Mouse (Mus musculus): ENCODE measurements around the gene Ripply1. TPM values are rescaled to one million over a fixed set of nuclear protein-coding genes. Genes with fewer than 3 reads are reported as not detected.

Gene Ripply1
- polyA plus RNA-seq, 1 experiment, result not detected

GRCm38 (mm10) chrX:139751855-139752254, 30.3 kb downstream of the Ripply1 start:
- no peak for TF ChIP-seq POLR2A (IDR thresholded peaks at IDR 0.05; ENCODE audit: low read depth, low read length)
- peak; percentile 47; the same call in 1 of the 2 replicates for TF ChIP-seq CTCF (IDR thresholded peaks at IDR 0.05; ENCODE audit: borderline replicate concordance, insufficient read depth, low read length)
- no peaks in the 10 kb centered on the region for H3K4me1 ChIP-seq (ENCODE audit: control insufficient read depth, insufficient read depth, low read length)
- H3K27ac ChIP-seq (ENCODE audit: insufficient read depth, low read length), result no peak overlapping the region
- no peak overlapping the region for H3K4me3 ChIP-seq (ENCODE audit: insufficient read depth, low read length)

- no peak overlapping the region for H3K4me3 ChIP-seq (ENCODE audit: insufficient read depth, low read length)
- H3K27ac ChIP-seq (ENCODE audit: insufficient read depth, low read length), result no peak overlapping the region
- H3K4me1 ChIP-seq (ENCODE audit: control insufficient read depth, insufficient read depth, low read length), result no peaks in the 10 kb centered on the region
- no peak for TF ChIP-seq CTCF (IDR thresholded peaks at IDR 0.05; ENCODE audit: borderline replicate concordance, insufficient read depth, low read length)
- TF ChIP-seq POLR2A (IDR thresholded peaks at IDR 0.05; ENCODE audit: low read depth, low read length), result no peak
These were observed 45.1 kb downstream of the Ripply1 start for GRCm38 (mm10) chrX:139737066-139737465.

GRCm38 (mm10) chrX:139730541-139730940, 51.6 kb downstream of the Ripply1 start:
- Histone ChIP-seq H3K27ac (ENCODE audit: insufficient read depth, low read length) (no peak overlapping the region), H3K4me3 (ENCODE audit: insufficient read depth, low read length) (no peak overlapping the region), H3K4me1 (ENCODE audit: control insufficient read depth, insufficient read depth, low read length) (no peaks in the 10 kb centered on the region)
- TF ChIP-seq CTCF (IDR thresholded peaks at IDR 0.05; ENCODE audit: borderline replicate concordance, insufficient read depth, low read length) (no peak), POLR2A (IDR thresholded peaks at IDR 0.05; ENCODE audit: low read depth, low read length) (no peak)

Other genes with a start within 250 kb of the Ripply1 start
- gene Rnf128, start 219.0 kb downstream of the Ripply1 start, polyA plus RNA-seq (2011; ENCODE audit: insufficient read length, low read depth, missing spikeins), result 28.8 and 38.5 TPM in 2 replicates
- gene Tbc1d8b, start 97.4 kb downstream of the Ripply1 start, polyA plus RNA-seq (2011; ENCODE audit: insufficient read length, low read depth, missing spikeins), result 31.0 and 35.6 TPM in 2 replicates
- gene Gm15013, start 67.9 kb downstream of the Ripply1 start, polyA plus RNA-seq (2011; ENCODE audit: insufficient read length, low read depth, missing spikeins), result 1.3 and 1.5 TPM in 2 replicates
- gene Cldn2, start 18.5 kb upstream of the Ripply1 start, polyA plus RNA-seq (2011; ENCODE audit: insufficient read length, low read depth, missing spikeins), result 0.18 TPM in 1 of 2 replicates, not detected in the other
- gene Morc4, start 89.3 kb upstream of the Ripply1 start, polyA plus RNA-seq (2011; ENCODE audit: insufficient read length, low read depth, missing spikeins), result 36.4 and 40.4 TPM in 2 replicates
- gene Rbm41, start 216.2 kb upstream of the Ripply1 start, polyA plus RNA-seq (2011; ENCODE audit: insufficient read length, low read depth, missing spikeins), result 12.0 and 12.7 TPM in 2 replicates